Mouse (Mus musculus) G1E (cell line): Measurements from ENCODE around the gene Thrb.

Experiments
- CTCF ChIP-seq: IDR thresholded peaks from 2 replicates; pipeline ENCODE4 v1.5.1; 2012; ENCODE audit warnings: low read depth, low read length, inconsistent platforms, mixed read lengths
- GATA1 ChIP-seq: IDR thresholded peaks from 2 replicates; pipeline ENCODE4 v1.6.1; 2012; ENCODE audit warnings: borderline replicate concordance, low read length, inconsistent platforms, mixed read lengths
- GATA2 ChIP-seq: IDR thresholded peaks from 2 replicates; pipeline ENCODE4 v1.6.1; 2012; ENCODE audit warnings: low read depth, low read length, inconsistent platforms, borderline replicate concordance
- POLR2AphosphoS5 ChIP-seq: IDR thresholded peaks from 2 replicates; pipeline ENCODE4 v1.6.1; 2012; ENCODE audit warnings: low read depth, low read length, inconsistent platforms; ENCODE audit not compliant: insufficient replicate concordance
- TAL1 ChIP-seq: conservative IDR thresholded peaks from 2 replicates; pipeline ENCODE4 v1.6.1; 2012; ENCODE audit warnings: low read depth, low read length, inconsistent platforms, mixed read lengths

- no peak for TF ChIP-seq CTCF
- no peak for TF ChIP-seq TAL1
- TF ChIP-seq POLR2AphosphoS5: no peak
- no peak for TF ChIP-seq GATA1
- TF ChIP-seq GATA2: no peak
These were observed 162.7 kb downstream of the Thrb start for GRCm38 (mm10) chr14:17822754-17823153.
